ENCODE assay signal across 8 mouse cellular contexts in genomic region chr2:7245958-7246774, GRCm38 (mm10).
A peak's percentile ranks its signal among the peaks of the same experiment; 100 is the strongest.
DNase-seq lines count a peak whose midpoint lies in the region; ATAC-seq and TF ChIP-seq lines count a peak whose summit lies in the region.

No protein-coding gene starts in this region.

- 0 out of 2 replicates have a peak overlapping the region, but pooled peaks have one; percentile 22 for H3K27ac ChIP-seq in liver, postnatal 0 days (ENCODE audit: low read depth)

- no peak overlapping the region for H3K4me3 ChIP-seq in liver, postnatal 0 days (ENCODE audit: low read depth, low read length)

- peak; percentile 84 for TF ChIP-seq EP300 in liver, postnatal 0 days (IDR thresholded peaks at IDR 0.05; ENCODE audit: low read depth)

- H3K4me2 ChIP-seq in liver, postnatal 0 days (ENCODE audit: low read depth, low read length) = no peak overlapping the region

- no peak overlapping the region for H3K9ac ChIP-seq in liver, postnatal 0 days (replicated peaks)

- TF ChIP-seq CTCF in liver, postnatal 0 days (IDR thresholded peaks at IDR 0.05; ENCODE audit: low read depth) = no peak

- H3K9me3 ChIP-seq in liver, postnatal 0 days (ENCODE audit: low read length) = no peaks in the 10 kb centered on the region

- H3K27me3 ChIP-seq in liver, postnatal 0 days (ENCODE audit: insufficient read depth, low read length) = no peaks in the 10 kb centered on the region

- H3K4me1 ChIP-seq in liver, postnatal 0 days (ENCODE audit: insufficient read depth) = 0 out of 2 replicates have a peak, but pooled peaks cover 3% of the 10 kb centered on the region

- 53% methylated on average over 4 of the region's 4 CpGs for WGBS in liver, postnatal 0 days (ENCODE audit: insufficient replicate concordance)

- peak; percentile 19 for DNase-seq in 3134 (ENCODE audit: extremely low read depth, insufficient read length, low spot score)
- DNase-seq in Muller cell, postnatal 12 days (ENCODE audit: inconsistent ontology term) = peak; percentile 62
- DNase-seq in heart, postnatal 36 days = peak; percentile 50 to 61
- DNase-seq in liver, postnatal 0 days = peak; percentile 22
- DNase-seq in yolk sac, embryonic 10.5 days (ENCODE audit: low spot score) = peak; percentile 12
- DNase-seq in left cerebral cortex, postnatal 4 days = no peak
- no peak for DNase-seq in cerebellum, adult 9-11 months
- no peak for DNase-seq in layer of hippocampus, postnatal 25 days (ENCODE audit: extremely low spot score in 1 of 2, low spot score in 1 of 2)

- intact Hi-C loops in heart, postnatal 36 days (cut with DNase I) = no loop called here
- intact Hi-C loops in left cerebral cortex, postnatal 4 days (cut with DNase I) = no loop called here

- no peaks in the 10 kb centered on the region for H3K36me3 ChIP-seq in liver, postnatal 0 days (replicated peaks; ENCODE audit: insufficient read depth, low read length)

- peak; percentile 81 for ATAC-seq in liver, postnatal 0 days

Comparison
In these comparisons a context has a peak if more than half of its experiments do, and no peak if none do; other contexts are left out.
1. DNase-seq: peak in 3134 (single experiment), Muller cell, postnatal 12 days (single experiment), heart, postnatal 36 days (2 of 2), liver, postnatal 0 days (single experiment) and yolk sac, embryonic 10.5 days (single experiment); none in left cerebral cortex, postnatal 4 days (single experiment), cerebellum, adult 9-11 months (single experiment) and layer of hippocampus, postnatal 25 days (0 of 2).